Mouse (Mus musculus): Measurements from ENCODE around the gene Glp2r. TPM values are rescaled to one million over a fixed set of nuclear protein-coding genes. Genes with fewer than 3 reads are reported as not detected.

The Glp2r gene
- polyA plus RNA-seq, 1 experiment from 2014 or later, result 4.0 TPM

DNA sequence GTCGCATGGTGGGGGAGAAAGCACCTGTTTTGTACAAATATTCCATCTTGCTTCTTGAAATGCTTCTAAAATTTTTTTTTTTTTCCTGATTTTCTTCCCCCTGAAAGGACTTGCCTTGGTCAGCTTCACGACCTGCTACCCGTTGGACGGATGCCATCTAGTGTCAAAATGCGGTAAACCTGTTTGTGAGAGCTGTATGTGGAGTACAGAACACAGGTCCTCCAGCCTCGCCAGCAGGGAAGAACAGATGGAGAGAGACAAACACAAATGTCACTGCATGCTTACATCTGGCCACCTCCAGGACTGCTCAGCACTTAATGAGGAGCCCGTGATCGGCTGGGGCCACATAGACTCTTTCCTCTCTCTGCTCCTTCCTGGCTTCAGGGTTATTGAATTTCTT lies 1.6 kb upstream of the Glp2r start:
- Histone ChIP-seq H3K27ac (no peak overlapping the region), H3K4me2 (replicated peaks) (no peak overlapping the region), H3K9me3 (no peaks in the 10 kb centered on the region), H3K9ac (no peak overlapping the region), H3K27me3 (replicated peaks) (no peaks in the 10 kb centered on the region), H3K36me3 (no peaks in the 10 kb centered on the region), H3K4me1 (replicated peaks) (peaks cover 5% of the 10 kb centered on the region; the same call in 1 of the 2 replicates), H3K4me3 (replicated peaks) (no peak overlapping the region)
- 18% methylated on average over 8 of the region's 8 CpGs for WGBS
- ATAC-seq, result no peak

DNA sequence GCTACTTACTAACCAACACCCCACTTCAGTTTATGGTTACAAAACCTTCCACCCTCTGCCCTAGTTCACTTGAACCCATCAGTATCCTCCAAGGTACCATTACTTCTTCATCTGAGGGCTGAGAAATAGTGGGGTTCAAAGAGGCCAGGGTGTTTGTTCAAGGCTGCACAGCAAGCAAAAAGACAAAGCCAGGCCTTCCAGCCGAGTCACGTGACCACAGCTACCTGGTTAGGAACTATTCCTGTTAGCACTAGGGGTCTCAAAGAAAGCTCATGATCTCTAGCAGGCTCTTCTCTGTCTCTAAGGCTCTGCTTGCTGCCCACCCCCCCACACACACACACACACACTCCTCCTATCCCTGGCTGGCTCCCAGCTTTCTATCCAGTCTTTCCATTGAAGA lies 738 bp upstream of the Glp2r start:
- H3K9ac ChIP-seq, result no peak overlapping the region
- no peak overlapping the region for H3K27ac ChIP-seq
- H3K36me3 ChIP-seq, result no peaks in the 10 kb centered on the region
- WGBS, result 77% methylated on average over 2 of the region's 2 CpGs
- no peak overlapping the region for H3K4me2 ChIP-seq (replicated peaks)
- no peaks in the 10 kb centered on the region for H3K27me3 ChIP-seq (replicated peaks)
- peaks cover 5% of the 10 kb centered on the region; the same call in 1 of the 2 replicates for H3K4me1 ChIP-seq (replicated peaks)
- no peaks in the 10 kb centered on the region for H3K9me3 ChIP-seq
- ATAC-seq, result no peak
- no peak overlapping the region for H3K4me3 ChIP-seq (replicated peaks)

DNA sequence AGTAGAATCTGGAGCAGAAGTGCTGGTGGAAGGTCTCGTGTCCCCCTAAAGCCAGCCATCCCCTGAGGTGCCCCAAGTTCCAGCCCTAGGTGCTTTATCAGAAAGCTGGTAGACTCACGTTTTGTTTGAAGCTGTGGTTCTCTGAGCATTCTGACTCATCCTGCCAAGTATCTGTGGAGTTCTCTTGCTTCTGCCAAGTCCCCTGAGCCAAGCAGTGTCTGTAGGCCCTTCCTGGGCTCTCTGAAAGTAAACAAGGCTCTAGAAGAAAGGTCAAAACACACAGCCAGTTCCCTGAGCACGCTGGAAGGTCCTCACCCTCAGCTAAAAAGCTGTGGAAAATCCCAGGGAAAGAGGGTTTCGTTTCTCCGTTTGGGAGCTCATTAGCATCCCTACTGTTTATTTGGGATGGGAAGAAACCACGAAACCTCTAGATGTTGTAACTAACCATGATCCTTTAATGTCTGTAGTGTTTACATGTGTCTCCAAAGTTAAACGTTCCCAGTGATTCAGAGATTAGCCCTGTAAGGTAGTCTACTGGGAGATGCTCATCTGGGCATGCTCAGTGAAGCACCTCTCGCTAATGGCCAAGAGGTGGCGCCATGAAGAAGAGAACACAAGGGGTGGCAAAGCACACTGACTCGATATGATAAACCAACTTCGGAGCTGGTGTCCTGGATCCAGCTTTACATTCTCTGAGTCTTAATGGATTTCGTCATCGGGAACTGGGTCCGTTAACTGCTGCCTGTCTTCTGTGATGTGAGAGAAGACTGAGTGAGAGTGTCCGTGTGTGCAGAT lies 13.4 kb downstream of the Glp2r start:
- Histone ChIP-seq H3K27me3 (replicated peaks) (no peaks in the 10 kb centered on the region), H3K4me2 (replicated peaks) (no peak overlapping the region), H3K4me1 (replicated peaks) (no peaks in the 10 kb centered on the region), H3K36me3 (no peaks in the 10 kb centered on the region), H3K27ac (no peak overlapping the region), H3K9me3 (no peaks in the 10 kb centered on the region), H3K9ac (no peak overlapping the region), H3K4me3 (replicated peaks) (no peak overlapping the region)
- no peak for ATAC-seq
- 62% methylated on average over 15 of the region's 15 CpGs for WGBS

DNA sequence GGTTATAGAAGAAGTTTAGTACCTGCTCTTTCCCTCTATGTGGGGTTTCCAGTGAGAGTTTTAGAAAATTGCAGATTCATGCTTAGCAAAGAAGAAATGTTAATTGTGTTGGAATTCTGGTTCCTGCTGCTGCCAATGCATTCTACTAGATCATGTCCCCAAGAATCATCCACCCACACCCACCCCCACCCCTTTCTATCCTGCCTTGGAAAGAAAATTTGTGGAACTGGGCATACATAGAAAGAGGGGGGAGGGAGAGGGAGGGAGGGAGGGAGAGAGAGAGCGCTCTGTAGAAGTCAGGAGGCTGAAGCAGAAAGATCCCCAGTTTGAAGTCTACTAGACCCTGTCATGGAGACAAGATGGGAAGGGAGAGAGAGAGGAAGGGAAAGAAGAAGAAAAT lies 14.7 kb downstream of the Glp2r start:
- Histone ChIP-seq H3K4me2 (replicated peaks) (no peak overlapping the region), H3K4me3 (replicated peaks) (no peak overlapping the region), H3K36me3 (no peaks in the 10 kb centered on the region), H3K9ac (no peak overlapping the region), H3K9me3 (no peaks in the 10 kb centered on the region), H3K27me3 (replicated peaks) (no peaks in the 10 kb centered on the region), H3K27ac (no peak overlapping the region), H3K4me1 (replicated peaks) (no peaks in the 10 kb centered on the region)
- ATAC-seq, result no peak
- WGBS, result 90% methylated on average over 1 of the region's 1 CpGs

DNA sequence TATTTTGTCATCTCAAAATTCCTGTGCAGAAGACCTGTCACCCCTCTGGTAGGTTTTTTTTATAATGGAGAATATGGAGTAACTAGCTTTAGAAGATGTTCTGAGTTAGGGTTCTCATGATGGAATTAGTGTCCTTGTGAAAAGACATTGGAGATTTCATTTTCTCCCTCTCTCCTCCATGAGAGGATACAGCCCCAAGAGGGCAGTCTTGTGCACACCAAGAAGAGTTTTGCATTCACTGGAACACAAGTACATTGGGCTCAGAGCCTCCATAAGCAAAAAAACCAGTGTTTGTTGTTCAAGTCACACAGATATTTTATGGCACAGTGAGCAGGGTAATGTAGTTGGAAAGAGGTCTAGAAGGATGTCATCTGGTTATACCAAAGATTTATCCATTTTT lies 29.4 kb downstream of the Glp2r start:
- no peaks in the 10 kb centered on the region for H3K36me3 ChIP-seq
- H3K9ac ChIP-seq, result no peak overlapping the region
- H3K4me3 ChIP-seq (replicated peaks), result no peak overlapping the region
- ATAC-seq, result no peak
- no peaks in the 10 kb centered on the region for H3K4me1 ChIP-seq (replicated peaks)
- no peak overlapping the region for H3K4me2 ChIP-seq (replicated peaks)
- no peak overlapping the region for H3K27ac ChIP-seq
- H3K27me3 ChIP-seq (replicated peaks), result no peaks in the 10 kb centered on the region
- no peaks in the 10 kb centered on the region for H3K9me3 ChIP-seq

DNA sequence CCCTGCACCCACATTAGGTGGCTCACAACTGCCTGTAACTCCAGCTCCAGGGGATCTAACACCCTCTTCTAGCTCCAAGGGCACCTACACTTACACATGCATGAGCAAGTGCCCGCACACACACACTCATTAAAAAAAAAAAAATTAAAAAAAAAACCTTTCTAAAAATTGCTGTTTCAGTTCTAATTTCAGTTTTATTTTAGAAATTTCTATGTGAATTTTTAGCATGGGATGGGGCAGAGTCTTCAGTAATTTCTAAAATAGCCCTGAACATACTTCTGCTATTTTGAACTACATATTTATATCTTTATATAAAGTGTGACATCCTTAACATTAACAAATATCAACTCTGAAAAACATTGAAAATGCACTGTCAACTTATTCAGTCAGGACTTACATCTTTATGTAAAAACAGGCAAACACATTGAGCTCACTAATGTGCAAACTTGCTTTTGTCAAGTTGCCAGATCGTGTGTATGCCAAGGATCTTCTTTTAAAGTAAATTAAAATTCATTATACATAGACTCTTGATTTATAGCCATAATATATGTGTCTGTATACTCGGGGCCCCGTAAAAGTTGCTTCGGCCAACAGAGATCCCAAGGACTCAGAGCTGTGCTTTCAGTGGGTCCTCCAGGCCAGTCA lies 32.0 kb downstream of the Glp2r start:
- H3K4me2 ChIP-seq (replicated peaks), result no peak overlapping the region
- no peak for ATAC-seq
- no peaks in the 10 kb centered on the region for H3K36me3 ChIP-seq
- 48% methylated on average over 5 of the region's 5 CpGs for WGBS
- H3K9ac ChIP-seq, result no peak overlapping the region
- no peaks in the 10 kb centered on the region for H3K4me1 ChIP-seq (replicated peaks)
- no peak overlapping the region for H3K4me3 ChIP-seq (replicated peaks)
- no peaks in the 10 kb centered on the region for H3K9me3 ChIP-seq
- H3K27me3 ChIP-seq (replicated peaks), result no peaks in the 10 kb centered on the region
- no peak overlapping the region for H3K27ac ChIP-seq

DNA sequence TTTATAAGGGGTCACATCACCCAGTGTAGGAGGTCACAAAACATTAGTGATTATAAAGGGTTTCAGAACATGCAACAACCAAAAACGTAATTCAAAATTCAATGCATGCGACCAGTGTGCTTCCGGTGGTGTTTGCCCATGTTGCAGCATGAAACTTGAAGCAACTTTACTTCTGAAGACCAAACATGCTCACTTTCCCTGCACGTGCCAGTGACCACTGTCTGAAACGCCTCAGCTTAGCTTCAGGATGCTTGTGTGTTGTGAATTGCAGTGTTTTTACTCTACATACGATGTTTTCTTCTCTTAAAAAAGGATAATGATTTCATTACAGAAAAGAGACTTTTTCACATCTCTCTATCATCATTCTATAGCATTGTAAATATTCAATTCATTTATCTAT lies 32.6 kb downstream of the Glp2r start:
- H3K4me3 ChIP-seq (replicated peaks), result no peak overlapping the region
- no peaks in the 10 kb centered on the region for H3K9me3 ChIP-seq
- no peaks in the 10 kb centered on the region for H3K27me3 ChIP-seq (replicated peaks)
- no peak overlapping the region for H3K9ac ChIP-seq
- no peak overlapping the region for H3K27ac ChIP-seq
- 71% methylated on average over 6 of the region's 6 CpGs for WGBS
- H3K4me2 ChIP-seq (replicated peaks), result no peak overlapping the region
- H3K36me3 ChIP-seq, result no peaks in the 10 kb centered on the region
- ATAC-seq, result no peak
- H3K4me1 ChIP-seq (replicated peaks), result no peaks in the 10 kb centered on the region

DNA sequence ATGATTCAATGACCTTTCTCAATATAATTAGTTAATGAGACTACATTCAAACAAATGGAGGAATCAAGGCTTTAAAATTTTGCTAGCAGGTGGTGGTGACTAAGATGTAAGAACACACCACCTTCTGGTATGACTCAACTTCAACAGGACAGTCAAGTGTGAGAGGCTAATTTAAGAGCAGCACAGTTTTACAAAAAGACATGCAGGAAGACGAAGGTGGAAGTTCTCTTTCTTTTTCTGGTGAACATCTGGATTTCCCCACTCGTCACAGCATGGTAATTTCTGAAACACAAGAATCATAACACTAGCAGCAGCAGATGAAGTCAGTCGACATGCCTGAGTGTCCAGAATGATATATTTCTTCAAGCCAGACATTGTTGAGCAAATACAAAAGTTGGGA lies 36.4 kb downstream of the Glp2r start:
- Histone ChIP-seq H3K4me3 (replicated peaks) (no peak overlapping the region), H3K4me2 (replicated peaks) (no peak overlapping the region), H3K9me3 (no peaks in the 10 kb centered on the region), H3K27ac (no peak overlapping the region), H3K4me1 (replicated peaks) (no peaks in the 10 kb centered on the region), H3K36me3 (no peaks in the 10 kb centered on the region), H3K9ac (no peak overlapping the region), H3K27me3 (replicated peaks) (no peaks in the 10 kb centered on the region)
- ATAC-seq, result no peak
- WGBS, result 51% methylated on average over 3 of the region's 3 CpGs

DNA sequence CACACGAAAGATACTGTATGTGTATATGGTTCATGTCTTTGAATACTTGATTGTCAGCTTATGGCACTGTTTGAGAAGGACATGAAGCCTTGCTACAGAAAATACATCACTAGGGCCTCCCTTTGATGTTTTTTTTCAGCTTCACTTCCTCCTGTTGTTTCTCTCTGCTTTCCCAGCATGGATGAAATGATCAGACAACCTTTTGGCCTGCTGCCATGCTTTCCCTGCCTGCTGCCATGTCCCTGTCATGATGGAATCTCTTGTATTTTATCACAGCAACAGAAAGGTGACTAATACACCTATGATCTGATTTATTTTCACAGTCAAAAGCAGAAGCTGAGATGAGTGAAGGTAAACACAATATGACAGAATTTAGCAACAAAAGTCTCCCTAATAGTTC lies 37.2 kb downstream of the Glp2r start:
- WGBS, result 74% methylated on average over 1 of the region's 1 CpGs
- no peak overlapping the region for H3K9ac ChIP-seq
- H3K27me3 ChIP-seq (replicated peaks), result no peaks in the 10 kb centered on the region
- H3K4me3 ChIP-seq (replicated peaks), result no peak overlapping the region
- no peaks in the 10 kb centered on the region for H3K4me1 ChIP-seq (replicated peaks)
- ATAC-seq, result no peak
- no peaks in the 10 kb centered on the region for H3K36me3 ChIP-seq
- no peaks in the 10 kb centered on the region for H3K9me3 ChIP-seq
- H3K4me2 ChIP-seq (replicated peaks), result no peak overlapping the region
- no peak overlapping the region for H3K27ac ChIP-seq

DNA sequence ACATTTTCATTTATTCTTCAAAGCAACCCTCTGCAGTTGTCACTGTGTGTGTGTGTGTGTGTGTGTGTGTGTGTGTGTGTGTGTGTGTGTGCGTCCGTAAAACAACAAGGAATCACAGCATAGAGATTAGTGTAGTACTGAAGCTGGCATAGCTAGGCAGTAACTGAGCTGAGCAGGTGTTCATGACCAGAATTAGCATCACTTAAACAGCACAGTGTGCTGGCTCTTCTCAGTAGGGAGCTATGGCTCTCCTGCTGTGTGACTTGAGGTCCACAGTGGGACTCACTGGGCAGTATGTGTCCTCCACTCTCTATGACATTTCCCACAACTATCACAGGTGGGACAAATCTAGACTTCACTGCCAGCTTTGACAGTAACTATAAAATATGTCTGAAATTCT lies 39.9 kb downstream of the Glp2r start:
- no peak overlapping the region for H3K4me3 ChIP-seq (replicated peaks)
- H3K36me3 ChIP-seq, result no peaks in the 10 kb centered on the region
- WGBS, result 100% methylated on average over 2 of the region's 2 CpGs
- H3K4me2 ChIP-seq (replicated peaks), result no peak overlapping the region
- no peaks in the 10 kb centered on the region for H3K4me1 ChIP-seq (replicated peaks)
- no peak overlapping the region for H3K27ac ChIP-seq
- ATAC-seq, result no peak
- no peaks in the 10 kb centered on the region for H3K27me3 ChIP-seq (replicated peaks)
- H3K9ac ChIP-seq, result no peak overlapping the region
- no peaks in the 10 kb centered on the region for H3K9me3 ChIP-seq

DNA sequence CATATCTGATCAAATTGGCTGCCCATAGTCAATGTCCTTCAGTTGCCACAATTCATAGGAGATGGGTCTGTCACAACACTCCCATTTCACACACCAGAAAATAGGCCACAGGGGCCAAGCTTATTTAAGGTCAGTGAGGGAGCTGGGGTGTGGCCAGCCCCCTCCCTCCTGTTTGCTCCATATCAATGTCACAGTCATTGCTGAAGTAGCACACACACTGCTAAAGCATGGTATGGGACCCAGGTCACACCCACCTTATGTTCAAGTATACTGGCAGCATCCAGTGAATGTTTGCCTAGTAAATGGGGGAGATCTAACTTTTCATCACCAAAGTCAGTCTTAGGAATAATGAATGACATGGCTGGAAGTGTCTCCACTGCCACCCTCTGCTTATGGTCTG lies 42.2 kb downstream of the Glp2r start:
- no peak overlapping the region for H3K27ac ChIP-seq
- H3K4me1 ChIP-seq (replicated peaks), result no peaks in the 10 kb centered on the region
- no peak overlapping the region for H3K4me2 ChIP-seq (replicated peaks)
- no peaks in the 10 kb centered on the region for H3K36me3 ChIP-seq
- no peaks in the 10 kb centered on the region for H3K9me3 ChIP-seq
- H3K27me3 ChIP-seq (replicated peaks), result no peaks in the 10 kb centered on the region
- no peak overlapping the region for H3K9ac ChIP-seq
- ATAC-seq, result no peak
- no peak overlapping the region for H3K4me3 ChIP-seq (replicated peaks)

DNA sequence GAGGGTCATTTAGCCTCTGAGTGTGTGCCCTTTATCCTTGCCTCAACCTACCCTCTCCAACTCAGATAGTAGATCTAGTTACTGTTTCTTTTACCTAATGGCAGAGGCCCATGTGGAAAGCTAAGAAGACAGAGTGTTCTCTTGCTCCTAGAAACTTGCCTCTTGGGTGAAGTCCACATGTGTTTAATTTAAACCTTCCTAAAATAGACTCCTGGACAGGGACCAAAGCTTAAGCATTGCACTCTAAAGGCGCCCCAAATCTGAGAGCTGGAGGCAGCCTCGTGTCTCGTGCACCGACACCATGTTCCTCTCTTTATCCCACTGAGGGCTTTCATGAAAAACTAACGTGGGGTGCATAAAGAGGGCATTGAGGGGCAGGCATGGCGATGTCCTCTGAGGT lies 43.9 kb downstream of the Glp2r start:
- ATAC-seq, result no peak
- Histone ChIP-seq H3K4me2 (replicated peaks) (no peak overlapping the region), H3K27ac (no peak overlapping the region), H3K9ac (no peak overlapping the region), H3K9me3 (no peaks in the 10 kb centered on the region), H3K36me3 (no peaks in the 10 kb centered on the region), H3K27me3 (replicated peaks) (no peaks in the 10 kb centered on the region), H3K4me1 (replicated peaks) (no peaks in the 10 kb centered on the region), H3K4me3 (replicated peaks) (no peak overlapping the region)
- WGBS, result 65% methylated on average over 6 of the region's 6 CpGs

Data from intestine, embryonic 15.5 days (tissue).